Mouse (Mus musculus): Measurements from ENCODE around the gene Itpr1.

The Itpr1 gene

DNA sequence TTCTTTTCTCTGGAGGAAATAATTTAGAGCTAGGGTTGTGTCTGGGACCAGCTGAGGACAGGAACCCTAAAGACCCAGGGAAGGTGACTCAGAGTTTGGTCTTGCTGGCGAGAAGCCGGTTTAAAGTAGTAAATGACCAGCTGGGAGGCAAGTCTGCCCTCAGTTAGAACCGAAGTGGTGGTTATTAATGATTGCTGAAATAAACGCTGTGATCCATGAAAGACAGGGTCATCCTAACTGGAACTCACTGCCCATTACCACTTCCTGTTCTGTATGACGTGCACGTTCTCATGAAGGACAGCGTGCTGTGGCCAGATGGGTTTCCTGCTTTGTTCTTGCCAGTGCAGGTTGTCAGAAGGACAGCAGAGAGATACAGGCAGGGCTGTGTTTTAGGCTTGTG, 232.1 kb downstream of the Itpr1 start:
- no peak for DNase-seq (ENCODE audit: low spot score)

DNA sequence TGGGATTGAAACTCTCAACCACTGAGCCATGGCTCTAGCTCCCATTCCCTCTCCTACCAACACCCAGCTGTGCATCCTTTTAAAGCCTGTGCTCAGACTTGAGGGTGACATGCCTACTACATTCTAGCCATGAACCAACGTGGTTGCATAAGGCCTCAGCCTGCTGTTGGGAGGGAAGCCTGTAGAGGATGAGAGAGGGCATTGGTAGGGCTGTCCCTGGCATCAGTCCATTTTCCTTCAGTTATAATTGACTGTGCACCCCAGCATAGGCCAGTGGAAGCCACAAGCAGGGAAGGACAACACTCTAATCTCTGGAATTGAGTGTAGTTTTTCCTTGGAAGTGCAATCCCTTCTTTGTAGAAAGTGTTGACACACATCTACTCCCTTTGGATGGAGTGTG, 233.9 kb downstream of the Itpr1 start:
- no peak for DNase-seq (ENCODE audit: low spot score)

DNA sequence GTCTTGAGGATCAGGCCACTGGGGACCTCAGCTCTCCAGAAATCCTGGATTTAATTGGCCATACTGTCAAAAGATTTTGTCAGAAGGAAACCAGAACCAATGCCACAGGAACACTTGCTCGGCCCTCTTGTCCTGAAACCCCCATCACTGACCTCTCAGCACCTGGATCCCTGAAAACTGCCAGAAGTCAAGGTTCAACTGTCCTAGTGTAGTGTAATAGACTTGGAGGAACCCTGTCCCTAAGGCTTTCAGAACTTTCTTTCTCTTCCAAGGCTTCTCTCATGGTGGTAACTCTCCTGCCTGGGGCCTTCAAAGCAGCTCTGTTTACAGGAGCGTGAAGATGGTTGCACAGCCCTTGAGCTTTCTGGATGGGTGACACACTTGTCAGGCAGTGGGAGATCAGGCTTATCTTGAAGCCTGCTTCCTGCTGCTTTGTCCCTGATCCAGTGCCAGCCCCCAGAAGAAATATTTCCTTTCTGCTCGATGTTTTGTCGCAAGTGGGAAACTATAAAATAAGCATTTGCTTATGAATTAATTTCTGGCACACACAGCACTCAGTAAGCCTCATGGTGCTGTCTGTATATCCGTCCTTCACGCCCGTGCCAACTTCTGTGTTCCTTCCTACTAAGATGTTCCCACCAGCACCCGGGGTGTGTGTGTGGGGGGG, 234.4 kb downstream of the Itpr1 start:
- no peak for DNase-seq (ENCODE audit: low spot score)

DNA sequence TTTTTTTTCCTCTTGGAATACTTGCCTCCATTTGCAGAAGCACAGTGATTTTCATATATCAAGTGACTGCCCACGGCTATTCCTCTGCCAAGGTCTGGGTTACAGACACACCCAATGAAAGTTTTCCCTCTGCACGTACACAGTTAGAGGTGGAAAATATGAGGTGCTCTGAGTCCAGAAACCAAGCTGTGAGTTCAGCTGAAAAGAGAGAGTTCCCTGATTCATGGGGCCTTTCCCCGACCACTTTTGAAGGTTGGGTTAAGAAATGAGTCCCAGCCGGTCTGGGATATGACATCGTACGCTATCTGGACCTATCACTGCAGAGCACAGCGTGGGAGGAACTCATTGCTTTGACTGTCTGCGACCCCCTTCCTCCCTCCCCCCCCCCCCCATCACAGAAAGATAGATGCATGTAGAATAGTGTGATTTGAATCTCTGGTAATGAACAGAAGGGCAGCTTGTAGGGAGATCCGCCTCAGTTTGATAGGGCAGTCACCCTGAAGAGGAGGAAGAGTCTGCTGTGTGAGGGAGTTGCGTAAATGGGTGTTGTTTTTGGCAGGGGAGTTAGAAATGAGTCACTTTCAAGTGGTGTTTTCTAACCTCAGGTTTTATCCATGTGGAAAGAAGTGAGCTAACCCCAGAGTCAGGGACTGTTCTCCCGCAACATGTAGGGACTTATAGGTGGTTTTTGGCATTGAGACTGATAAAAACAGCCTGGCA, 235.3 kb downstream of the Itpr1 start:
- no peak for DNase-seq (ENCODE audit: low spot score)

DNA sequence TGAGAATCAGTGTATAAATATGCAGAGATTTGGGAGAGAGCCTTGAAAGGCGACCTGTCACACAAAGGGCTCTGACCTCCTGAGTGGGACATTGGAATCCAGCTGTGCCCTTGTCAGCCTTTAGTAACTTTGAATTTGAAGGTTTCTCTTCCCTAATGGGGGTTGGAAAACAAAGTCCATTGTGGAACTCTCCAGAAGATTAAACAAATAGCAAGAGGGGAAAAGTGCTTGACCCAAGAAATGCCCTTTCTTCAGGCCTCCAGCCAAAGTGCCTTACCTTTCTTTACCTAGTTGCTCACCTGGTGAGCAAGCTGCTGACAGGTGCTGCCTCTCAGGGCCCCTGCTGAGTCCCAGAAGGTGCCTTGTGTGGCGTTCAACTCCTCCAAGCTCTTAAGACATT, 236.0 kb downstream of the Itpr1 start:
- DNase-seq (ENCODE audit: low spot score) = no peak

DNA sequence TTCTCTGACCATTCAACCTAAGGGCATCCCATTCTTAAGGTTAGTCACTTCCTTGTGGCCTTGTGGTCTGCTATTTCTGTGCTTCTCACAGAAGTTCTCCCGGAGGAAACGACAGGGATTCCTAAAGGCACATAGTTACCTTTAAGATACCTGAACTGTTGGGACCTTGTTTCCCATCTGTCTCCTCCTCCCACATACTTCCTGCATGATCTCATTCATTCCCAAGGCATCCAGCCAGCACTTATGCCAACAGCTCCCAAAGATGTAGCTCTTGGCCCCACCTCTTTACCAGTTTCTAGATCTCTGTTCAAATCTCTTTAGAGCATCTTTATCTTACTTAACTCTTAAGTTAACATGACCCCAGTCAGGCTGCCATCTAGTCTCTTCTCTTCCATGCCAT, 238.6 kb downstream of the Itpr1 start:
- DNase-seq (ENCODE audit: low spot score) = no peak

DNA sequence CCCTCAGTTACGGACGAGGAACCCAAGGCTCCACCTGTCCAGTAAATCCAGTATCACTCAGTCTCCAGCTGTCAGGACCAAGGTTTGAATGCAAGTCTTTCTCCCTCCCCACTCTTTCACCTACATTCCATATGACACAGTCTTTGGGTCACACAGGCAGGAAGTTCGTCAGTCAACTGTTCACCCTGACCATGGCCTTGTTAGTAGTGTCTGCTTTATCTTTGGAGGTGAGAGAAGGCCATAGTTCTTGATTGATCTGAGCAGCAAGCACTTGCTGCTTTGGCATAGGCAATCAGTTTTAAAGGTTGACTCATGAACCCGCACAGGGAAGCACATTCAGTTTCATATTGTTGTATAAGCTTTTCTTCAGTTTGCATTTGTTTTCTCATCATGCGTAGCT, 240.7 kb downstream of the Itpr1 start:
- DNase-seq (ENCODE audit: low spot score) = no peak

DNA sequence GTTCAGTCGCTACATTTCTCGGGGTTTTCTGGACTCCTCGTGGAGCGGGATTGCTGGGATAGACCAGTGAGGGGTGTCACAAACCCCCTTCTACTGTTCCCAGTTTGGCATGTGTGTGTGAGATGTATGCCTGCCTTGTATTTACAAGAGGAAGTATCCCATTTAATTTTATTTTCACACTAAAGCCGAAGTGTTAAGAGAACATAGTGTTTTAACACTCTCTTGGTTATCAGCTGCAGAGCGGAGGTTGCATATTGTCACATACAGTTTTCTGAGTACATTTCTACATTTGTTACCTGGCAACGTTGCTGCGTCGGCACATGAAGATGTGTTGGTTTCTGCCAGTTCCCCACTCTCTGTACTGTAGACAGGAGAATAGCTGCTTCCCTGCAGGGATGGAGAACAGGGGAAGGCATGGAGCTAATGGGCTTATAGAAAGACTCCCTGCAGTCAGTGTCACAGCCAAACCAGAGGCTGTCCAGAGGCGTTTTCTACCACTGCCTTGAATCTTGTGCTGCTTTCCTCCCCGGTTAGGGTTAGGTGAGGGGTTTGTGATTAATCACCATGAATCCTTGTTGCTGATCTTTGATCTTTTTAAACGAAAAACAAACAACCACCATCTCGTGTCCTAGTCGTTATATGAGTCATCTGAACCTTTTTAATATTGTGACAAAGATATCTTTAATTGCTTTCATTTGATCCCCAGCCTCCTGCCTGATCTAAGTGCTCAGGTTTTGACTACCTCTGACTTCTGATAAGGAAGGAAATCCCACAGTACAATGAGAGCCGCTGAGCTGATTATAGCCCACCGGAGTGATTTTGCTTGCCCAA, 241.4 kb downstream of the Itpr1 start:
- no peak for DNase-seq (ENCODE audit: low spot score)

DNA sequence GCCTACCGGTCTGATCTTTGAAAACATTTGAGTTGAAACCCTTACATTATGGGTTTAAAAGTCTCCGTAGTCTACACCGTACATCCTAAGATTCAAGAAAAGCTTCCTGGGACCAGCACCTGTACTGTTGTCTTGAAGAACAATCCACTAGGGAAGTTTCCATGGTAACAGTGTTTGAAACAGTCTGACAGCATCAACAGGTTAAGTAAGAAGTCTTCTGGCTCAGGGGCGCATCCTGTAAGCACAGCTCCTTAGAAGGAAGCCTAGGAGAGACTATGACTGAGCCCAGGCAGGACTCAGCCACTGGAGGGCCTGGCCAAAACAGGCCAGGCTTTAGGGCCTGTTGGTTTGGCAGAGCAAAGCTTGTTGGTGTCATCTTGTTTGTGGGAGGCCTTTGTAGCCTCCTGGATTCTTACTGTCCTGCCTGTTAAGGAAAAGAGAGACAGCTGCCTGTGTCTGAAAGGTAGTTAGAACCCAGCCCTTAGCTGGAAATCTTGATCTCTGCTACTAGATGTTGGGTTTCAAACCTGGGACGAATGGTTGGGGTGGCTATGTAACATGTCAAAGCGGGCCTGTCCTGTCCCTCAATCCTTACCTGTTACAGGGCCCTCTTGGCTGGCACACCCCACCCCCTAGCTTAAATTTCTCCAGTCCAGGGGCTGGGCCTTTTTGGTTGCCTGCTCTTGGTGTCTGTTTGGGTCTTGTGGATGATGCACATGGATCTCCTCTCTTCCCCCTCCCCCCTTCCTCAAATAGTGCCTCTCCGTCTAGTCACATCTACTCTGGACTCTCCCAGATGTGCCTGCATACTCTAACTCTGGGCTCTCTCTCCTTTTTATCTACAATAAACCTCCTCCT, 242.3 kb downstream of the Itpr1 start:
- DNase-seq (ENCODE audit: low spot score) = no peak

DNA sequence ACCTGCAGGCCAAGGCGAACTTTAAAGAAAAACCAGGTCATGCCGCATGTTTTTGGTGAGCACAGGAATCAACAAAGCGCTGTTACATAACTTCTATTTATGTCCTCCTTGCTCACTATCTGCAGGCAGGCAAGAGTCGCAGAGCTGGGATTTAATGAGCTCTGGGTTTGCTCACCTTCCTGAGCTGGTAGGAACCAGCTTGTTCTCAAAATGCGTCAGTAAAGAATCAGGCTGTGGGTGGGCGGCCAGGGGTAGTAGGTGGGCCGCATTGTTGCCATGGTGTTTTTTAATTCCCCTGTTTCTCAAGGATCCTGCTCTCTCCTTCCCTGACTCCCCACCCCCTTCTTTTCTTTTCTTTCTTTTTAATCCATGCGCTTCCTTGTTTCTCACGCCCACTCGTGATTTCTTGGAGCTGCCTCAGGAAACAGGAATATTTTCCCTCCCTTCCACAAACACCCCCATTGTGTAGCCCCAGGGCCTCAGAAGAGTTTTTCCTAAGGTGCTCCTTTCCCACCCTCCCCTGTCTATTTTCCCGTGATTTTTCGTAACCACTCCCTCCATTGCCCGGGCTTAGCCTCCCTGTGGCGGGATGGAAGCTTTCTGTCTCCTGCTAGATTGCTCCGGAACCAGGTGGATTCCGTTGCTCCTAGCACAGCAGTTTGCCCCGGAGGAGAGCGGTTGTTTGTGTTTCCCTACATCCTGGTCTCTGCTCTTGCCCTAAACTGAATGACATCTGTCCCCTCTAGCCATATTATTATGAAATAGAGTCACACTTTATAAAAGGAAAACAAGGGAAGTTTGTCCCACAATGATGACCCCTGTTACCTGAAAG, 243.6 kb downstream of the Itpr1 start:
- no peak for DNase-seq (ENCODE audit: low spot score)

DNA sequence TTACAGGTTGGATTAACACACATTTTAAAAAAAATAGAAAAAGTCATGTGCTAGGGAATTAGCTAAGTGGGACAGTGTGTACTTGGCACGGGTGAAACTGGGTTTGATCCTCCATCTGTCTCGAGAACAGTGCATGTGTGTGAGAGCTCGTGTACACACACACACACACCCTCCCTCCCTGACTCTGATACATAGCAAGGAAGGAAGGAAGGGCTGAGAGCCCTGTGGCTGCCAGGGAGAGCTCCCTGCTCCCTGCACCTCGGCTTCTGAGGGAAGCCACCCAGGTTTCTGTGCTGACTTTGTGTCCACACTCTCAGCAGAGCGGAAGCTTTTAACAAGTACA, 244.1 kb downstream of the Itpr1 start:
- DNase-seq (ENCODE audit: low spot score) = no peak

DNA sequence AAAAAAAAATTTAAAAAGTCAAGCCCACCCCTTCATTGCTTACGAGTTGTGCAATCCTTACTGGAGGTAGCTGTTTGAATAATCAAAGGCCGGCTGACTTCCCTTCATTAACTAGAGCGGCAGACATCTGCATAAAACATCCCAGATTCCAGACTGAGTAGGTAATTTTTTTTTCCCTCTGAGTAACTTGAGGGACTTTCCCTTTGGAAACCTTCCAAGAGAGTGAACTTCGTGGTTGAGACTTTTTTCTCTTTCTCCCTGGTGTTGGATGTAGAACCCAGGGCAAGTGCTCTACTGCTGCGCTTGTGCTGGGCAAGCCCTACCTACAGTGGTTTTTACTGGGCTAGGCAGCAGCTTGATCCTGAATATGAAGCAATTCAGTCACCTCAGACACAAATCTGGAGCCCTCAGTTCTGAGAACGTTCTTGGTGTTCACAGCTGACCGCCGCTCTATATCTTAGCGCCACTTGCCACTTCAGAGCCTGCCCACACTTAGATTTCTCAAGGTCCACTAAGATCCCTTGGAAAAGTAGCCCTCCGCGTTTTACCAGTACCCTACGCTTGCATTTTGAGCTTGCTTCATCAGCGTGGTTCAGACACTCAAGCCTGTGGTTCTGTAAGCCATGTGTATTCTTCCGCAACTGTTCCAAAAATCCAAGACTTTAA, 244.8 kb downstream of the Itpr1 start:
- no peak for DNase-seq (ENCODE audit: low spot score)

DNA sequence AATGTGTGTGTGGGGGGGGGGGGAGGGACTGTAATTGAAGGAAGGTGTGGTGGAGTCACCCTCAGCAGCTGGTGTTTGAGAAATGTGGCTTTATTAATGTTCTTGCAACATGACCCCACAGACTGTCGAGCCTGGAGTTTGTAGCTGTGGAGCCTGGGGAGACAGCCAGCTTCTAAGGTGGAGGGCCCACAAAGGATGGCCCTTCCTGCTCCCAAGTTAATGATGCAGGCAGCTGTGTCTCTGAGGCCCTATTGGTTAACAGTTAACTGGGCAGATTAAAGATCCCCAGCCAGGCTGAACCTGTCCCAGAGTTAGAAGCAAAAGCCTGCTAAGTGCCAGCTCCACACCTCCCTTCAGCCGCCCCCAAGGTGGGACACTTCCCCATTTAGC, 245.3 kb downstream of the Itpr1 start:
- DNase-seq (ENCODE audit: low spot score) = no peak

DNA sequence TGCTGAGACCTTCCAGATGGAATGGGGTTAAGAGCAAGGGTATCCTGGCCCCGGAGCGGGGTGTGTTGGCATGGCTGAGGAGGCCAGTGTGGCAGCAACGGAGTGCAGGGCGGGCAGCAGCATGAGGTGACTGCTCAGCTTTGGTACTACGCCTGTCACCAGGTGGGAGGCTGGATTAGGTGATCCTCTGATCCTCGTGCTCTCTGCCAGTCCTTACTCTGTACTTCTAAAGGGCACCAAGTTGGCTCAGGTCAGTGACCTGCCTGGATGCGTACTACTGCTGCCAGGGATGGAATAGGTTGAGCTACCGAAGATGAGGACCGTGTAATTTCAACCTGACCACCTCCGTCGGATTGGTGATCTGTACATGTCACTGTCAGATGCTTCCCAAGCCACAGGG, 245.9 kb downstream of the Itpr1 start:
- DNase-seq (ENCODE audit: low spot score) = no peak

DNA sequence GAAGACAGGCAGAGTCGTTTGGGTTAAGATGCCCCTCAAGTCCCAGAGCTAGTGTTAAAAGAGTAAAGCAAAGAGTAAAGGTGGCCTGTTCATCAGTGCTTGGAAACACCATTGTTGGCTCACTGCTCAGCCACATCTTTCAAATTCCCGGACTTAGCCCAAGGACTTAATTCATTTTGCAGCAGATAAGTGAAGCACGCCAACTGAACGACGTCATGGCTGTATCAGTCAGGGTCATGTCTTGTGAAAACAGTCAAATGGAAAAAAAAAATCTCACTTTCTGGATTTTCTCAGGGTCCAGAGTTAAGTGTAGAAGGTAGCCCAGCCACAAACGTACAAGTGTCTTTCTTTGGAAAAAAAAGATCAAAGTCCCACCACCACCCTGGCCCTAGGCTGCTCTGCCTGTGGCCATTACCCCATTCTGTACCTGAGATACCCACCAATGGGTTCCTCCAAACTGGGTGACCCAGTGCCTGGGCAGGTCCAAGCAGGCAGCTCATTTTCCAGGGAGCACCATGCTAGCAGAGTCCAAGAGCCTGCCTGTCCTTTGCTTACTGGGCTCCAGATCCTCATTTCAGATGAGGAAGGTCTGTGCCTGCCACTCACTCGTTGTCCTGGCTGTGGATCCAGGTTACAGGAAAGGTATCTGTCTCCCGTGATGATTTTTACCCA, 251.5 kb downstream of the Itpr1 start:
- DNase-seq (ENCODE audit: low spot score) = peak; percentile 65

DNA sequence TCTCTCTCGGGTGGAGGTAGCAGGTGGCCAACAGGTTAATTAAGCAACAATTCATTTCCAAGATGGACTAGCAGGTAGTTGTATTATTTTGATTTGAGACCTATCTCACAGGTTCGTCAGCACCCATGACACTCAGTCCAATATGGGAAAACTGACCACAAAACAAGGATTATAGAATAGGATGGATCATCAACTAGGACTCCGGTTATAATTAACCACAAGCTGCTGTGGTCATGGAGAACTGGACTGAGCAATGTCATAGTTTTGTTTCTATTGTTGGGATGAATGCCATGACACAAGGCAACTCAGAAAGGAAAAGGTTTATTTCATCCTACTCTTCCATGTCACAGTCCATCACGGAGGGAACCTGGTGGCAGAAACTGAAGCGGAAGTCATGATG, 252.3 kb downstream of the Itpr1 start:
- no peak for DNase-seq (ENCODE audit: low spot score)

DNA sequence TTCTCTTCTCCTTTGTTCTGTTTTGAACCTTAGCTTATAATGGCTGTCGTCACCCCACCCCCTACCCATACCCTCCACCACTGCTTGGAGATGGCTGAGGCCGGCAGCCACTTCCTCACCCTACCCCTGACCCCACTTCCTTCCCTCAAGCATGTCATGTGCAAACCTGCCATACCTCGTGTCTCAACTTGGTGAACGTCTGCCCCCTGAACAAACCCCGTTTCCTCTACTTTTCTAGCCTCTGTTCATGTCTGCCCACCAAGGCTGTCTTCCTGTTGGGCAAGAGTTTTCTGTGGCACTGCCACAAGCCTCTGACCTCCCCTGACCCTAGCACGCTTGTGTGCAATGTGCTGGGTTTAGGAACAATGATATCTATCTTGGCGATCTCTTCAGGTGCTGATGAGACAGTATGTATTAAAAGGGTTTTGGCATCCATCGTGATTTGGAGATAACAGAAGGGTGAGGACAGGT, 253.2 kb downstream of the Itpr1 start:
- no peak for DNase-seq (ENCODE audit: low spot score)

DNA sequence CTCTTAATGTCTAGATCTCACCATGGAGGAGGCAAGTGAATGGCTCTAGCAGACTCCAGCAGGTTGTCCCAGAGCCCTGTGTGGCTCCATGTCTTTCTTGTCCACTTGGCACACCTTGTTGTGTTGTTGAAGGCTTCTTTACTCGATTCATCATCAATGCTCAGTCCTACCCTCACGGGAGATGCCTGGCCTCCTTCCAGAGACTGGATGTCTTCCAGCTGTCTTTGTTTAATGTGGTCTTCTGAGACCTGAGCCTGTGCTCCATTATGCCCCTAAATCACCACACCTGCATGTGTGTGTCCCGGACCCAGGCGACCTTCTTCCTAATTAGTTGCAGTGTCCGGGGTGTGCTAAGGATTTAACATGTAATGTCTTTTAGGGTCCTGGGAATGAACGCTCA, 254.7 kb downstream of the Itpr1 start:
- DNase-seq (ENCODE audit: low spot score) = no peak

DNA sequence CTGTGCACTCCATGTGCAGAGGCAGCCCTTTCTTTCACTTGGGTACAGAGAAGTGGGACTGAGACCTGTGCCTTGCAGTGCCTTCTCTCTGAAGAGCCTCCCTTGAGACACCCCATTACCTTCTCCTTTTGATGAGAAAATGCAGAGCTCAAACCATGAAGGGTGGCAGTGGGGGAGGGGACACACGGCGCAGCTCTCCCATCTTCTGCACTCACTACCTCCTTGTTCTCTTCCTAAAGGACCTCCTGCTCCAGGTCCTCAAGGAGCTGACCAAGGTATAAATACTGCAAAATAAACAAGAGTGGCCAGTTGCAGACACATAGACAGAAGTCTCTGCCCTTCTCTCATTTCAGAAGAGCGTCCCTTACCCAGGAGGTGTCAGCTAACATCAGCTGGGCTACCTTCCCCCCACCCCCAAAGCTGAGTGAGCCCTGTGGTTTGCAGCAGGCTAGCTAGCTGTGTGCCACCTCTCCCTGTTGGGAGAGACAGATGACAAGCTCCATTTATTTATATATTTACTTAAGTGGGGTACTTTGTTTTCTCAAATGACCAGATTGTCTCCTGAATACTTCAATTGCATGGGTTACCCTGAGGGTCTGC, 255.4 kb downstream of the Itpr1 start:
- DNase-seq (ENCODE audit: low spot score) = no peak

DNA sequence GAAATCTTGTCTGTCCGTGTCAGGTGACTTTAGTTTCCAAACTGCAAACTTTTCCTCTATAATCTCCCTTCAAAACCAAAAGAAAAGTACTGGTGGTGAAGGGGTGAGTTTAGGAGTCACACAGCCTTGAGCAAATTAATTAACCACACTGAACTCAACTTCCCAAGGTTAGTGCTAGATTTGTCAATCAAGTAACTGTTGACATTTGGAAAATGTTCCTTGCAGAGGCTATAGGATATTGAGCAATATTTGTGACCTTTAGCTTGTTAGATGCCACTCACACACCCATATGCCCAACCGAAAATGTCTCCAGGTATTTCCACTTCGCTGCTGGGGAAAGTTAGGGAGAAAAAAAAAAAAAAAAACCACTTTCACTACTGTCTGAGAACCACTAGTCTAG, 259.0 kb downstream of the Itpr1 start:
- no peak for DNase-seq (ENCODE audit: low spot score)

Measured in ovary, adult 18-20 months (tissue).